Mouse (Mus musculus) liver, embryonic 16.5 days (tissue): Measurements from ENCODE around the gene Spata32. TPM values are rescaled to one million over a fixed set of nuclear protein-coding genes. Genes with fewer than 3 reads are reported as not detected.

ENCODE experiments used
- ATAC-seq: fragments of 200-750 bp; cut with Nextera tagmentation; 2 replicates; pipeline ENCODE4 v1.8.0; 2017; ENCODE audit warnings: low read depth, mild to moderate bottlenecking, moderate number of reproducible peaks, moderate library complexity
- H3K27ac ChIP-seq: fragments of 300-500 bp; sonication (generic); 2 replicates; pipeline ENCODE4 v1.5.1; 2014; ENCODE audit warnings: mild to moderate bottlenecking, low read length
- H3K27me3 ChIP-seq: fragments of 300-500 bp; sonication (generic); 2 replicates; pipeline ENCODE4 v1.6.1; 2014; ENCODE audit warnings: low read depth, low read length, mixed read lengths; ENCODE audit not compliant: control insufficient read depth, insufficient read depth
- H3K36me3 ChIP-seq: fragments of 300-500 bp; sonication (generic); 2 replicates; pipeline ENCODE4 v1.6.1; 2014; ENCODE audit warnings: mild to moderate bottlenecking; ENCODE audit not compliant: control insufficient read depth, insufficient read depth
- H3K4me1 ChIP-seq: fragments of 300-500 bp; sonication (generic); 2 replicates; pipeline ENCODE4 v1.6.1; 2014; ENCODE audit warnings: low read depth, low read length, mixed read lengths; ENCODE audit not compliant: control insufficient read depth
- H3K4me2 ChIP-seq: fragments of 300-500 bp; sonication (generic); 2 replicates; pipeline ENCODE4 v1.6.1; 2014; ENCODE audit warnings: low read depth, low read length, mixed read lengths
- H3K4me3 ChIP-seq: fragments of 300-500 bp; sonication (generic); 2 replicates; pipeline ENCODE4 v1.5.1; 2014; ENCODE audit warnings: low read depth, mild to moderate bottlenecking, low read length
- H3K9ac ChIP-seq: fragments of 300-500 bp; sonication (generic); 2 replicates; pipeline ENCODE4 v1.6.1; 2014; ENCODE audit warnings: low read depth, low read length
- H3K9me3 ChIP-seq: fragments of 300-500 bp; sonication (generic); replicated peaks from 2 replicates; pipeline ENCODE4 v1.6.1; 2016; ENCODE audit warnings: low read length; ENCODE audit not compliant: control insufficient read depth
- WGBS: fragments of 180-500 bp; shearing (Covaris S2); extraction: QIAGEN DNeasy Blood & Tissue Kit; methylation state at CpG from one replicate; pipeline ENCODE4 v1.1.7; 2014; ENCODE audit not compliant: insufficient replicate concordance; 5-methylcytosine and 5-hydroxymethylcytosine counted together
- polyA plus RNA-seq: library from polyadenylated mRNA; unstranded; fragments of >200 nt; fragmentation: Nextera tagmentation; extraction: Ambion mirVana; gene quantifications from 2 replicates; pipeline ENCODE4 v1.2.1, GENCODE M21; 2015

The Spata32 gene
- polyA plus RNA-seq, 1 experiment from 2014 or later: not detected

GRCm38 (mm10) chr11:103158621-103159478, 59.4 kb downstream of the Spata32 start:
- H3K36me3 ChIP-seq: no peaks in the 10 kb centered on the region
- H3K4me3 ChIP-seq: peak overlapping the region; percentile 45
- peaks cover 9% of the 10 kb centered on the region for H3K4me1 ChIP-seq
- WGBS: 2% methylated on average over 25 of the region's 25 CpGs
- peak overlapping the region; percentile 37 for H3K9ac ChIP-seq
- H3K4me2 ChIP-seq: peak overlapping the region; percentile 74
- no peaks in the 10 kb centered on the region for H3K27me3 ChIP-seq
- no peaks in the 10 kb centered on the region for H3K9me3 ChIP-seq
- H3K27ac ChIP-seq: 0 out of 2 replicates have a peak overlapping the region, but pooled peaks have one; percentile 15
- ATAC-seq: peak; percentile 93

Other genes starting within 250 kb of the Spata32 start
- gene Nmt1, start 190.2 kb downstream of the Spata32 start, polyA plus RNA-seq: 32.1 and 36.6 TPM in 2 replicates
- gene Dcakd, start 190.1 kb downstream of the Spata32 start, polyA plus RNA-seq: 22.9 and 29.0 TPM in 2 replicates
- gene Plcd3, start 116.8 kb downstream of the Spata32 start, polyA plus RNA-seq: 0.40 and 0.58 TPM in 2 replicates
- gene Acbd4, start 116.8 kb downstream of the Spata32 start, polyA plus RNA-seq: 51.3 and 54.4 TPM in 2 replicates
- 1.7 and 1.9 TPM in 2 replicates for gene Hexim1, start 102.2 kb downstream of the Spata32 start, polyA plus RNA-seq
- gene Hexim2, start 86.0 kb downstream of the Spata32 start, polyA plus RNA-seq: 5.2 and 5.7 TPM in 2 replicates
- 5.2 and 6.3 TPM in 2 replicates for gene Fmnl1, start 47.3 kb downstream of the Spata32 start, polyA plus RNA-seq
- not detected in 2 replicates for gene 1700023F06Rik, start 9.9 kb downstream of the Spata32 start, polyA plus RNA-seq
- 0.56 and 0.64 TPM in 2 replicates for gene Map3k14, start 49.0 kb upstream of the Spata32 start, polyA plus RNA-seq
- gene Arhgap27, start 145.3 kb upstream of the Spata32 start, polyA plus RNA-seq: 2.2 and 3.8 TPM in 2 replicates
- 3.8 and 4.1 TPM in 2 replicates for gene Plekhm1, start 194.3 kb upstream of the Spata32 start, polyA plus RNA-seq